Mouse (Mus musculus): ENCODE measurements around the gene Mettl7b.

DNA sequence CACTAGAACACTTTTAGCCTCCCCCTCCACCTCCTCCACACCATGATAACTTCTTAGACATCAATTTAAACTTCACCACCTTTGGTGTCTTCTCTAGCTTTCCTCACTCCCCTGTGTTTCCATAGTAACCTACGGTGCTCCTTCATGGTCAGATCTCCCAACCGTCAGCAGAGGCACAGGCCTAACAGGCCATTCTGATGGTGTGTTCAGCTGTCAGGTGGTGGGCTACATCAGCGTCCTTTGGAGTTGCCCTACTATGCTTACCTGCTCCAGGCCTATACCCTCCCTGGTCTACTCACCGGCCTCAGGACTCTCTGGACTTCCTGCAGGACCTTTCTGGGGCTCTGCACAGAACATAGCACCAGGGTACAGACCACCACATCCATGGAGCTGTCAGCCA, 646 bp downstream of the Mettl7b start:
- TF ChIP-seq CTCF (IDR thresholded peaks at IDR 0.05; ENCODE audit: low read depth, low read length), result no peak
- no peak for TF ChIP-seq POLR2A (IDR thresholded peaks at IDR 0.05; ENCODE audit: borderline replicate concordance, low read depth, low read length)

All from bone marrow macrophage, adult 2 months (primary cell).